Mouse (Mus musculus): ENCODE data around the gene Clps.

- TF ChIP-seq CTCF (IDR thresholded peaks at IDR 0.05; ENCODE audit: borderline replicate concordance, control insufficient read depth, extremely low read depth, insufficient read depth, low read length, poor library complexity), result no peak
- no peak for TF ChIP-seq POLR2A (IDR thresholded peaks at IDR 0.05; ENCODE audit: control insufficient read depth, extremely low read depth, insufficient read depth, low read length, poor library complexity)
Observed at GRCm38 (mm10) chr17:28510445-28511342, 49.9 kb downstream of the Clps start.

Data from thymus, adult 2 months (tissue).